Mouse (Mus musculus) heart, adult 18-20 months (tissue): Measurements from ENCODE around the gene Fktn. TPM values are rescaled to one million over a fixed set of nuclear protein-coding genes. Genes with fewer than 3 reads are reported as not detected.
"Not testable (repeated sequence)": the region's sequence is repeated elsewhere in the genome, so short reads cannot be mapped to it uniquely, and the experiment has no call there.

ENCODE experiments used
- DNase-seq, 2 experiments: peaks; one replicate each; pipeline ENCODE4 v3.0.0; 2021 to 2022; ENCODE audit warnings: mixed read lengths in 1 of 2
- long read RNA-seq, 2 experiments: library from polyadenylated mRNA; stranded (forward); transcript quantifications; one replicate each; pipeline ENCODE4 v2.0.0; 2021
- total RNA-seq, 2 experiments: library from RNA; stranded (reverse); gene quantifications; 2 replicates each; pipeline ENCODE4 v1.2.3; 2021

Fktn gene
- total RNA-seq: 10 to 100 TPM; 20.1 to 22.1 TPM
- long read RNA-seq, experiment 1, full-length matches to known transcripts: 4 of 10 reads
- long read RNA-seq, experiment 1, partial matches to known transcripts: 1 of 10 reads
- long read RNA-seq, experiment 1, other reads (novel, unspliced or antisense): 5 of 10 reads
- long read RNA-seq, experiment 2, full-length matches to known transcripts: 1 of 2 reads
- long read RNA-seq, experiment 2, partial matches to known transcripts: 0 of 2 reads
- long read RNA-seq, experiment 2, other reads (novel, unspliced or antisense): 1 of 2 reads

GRCm38 (mm10) chr4:53713704-53714050, at the start of gene Fktn:
Fktn (plus strand) TSS chr4:53713998.
- no peak for DNase-seq

GRCm38 (mm10) chr4:53682092-53682491, 31.7 kb upstream of the Fktn start:
- DNase-seq: no peak

- DNase-seq: no peak
Observed at GRCm38 (mm10) chr4:53688965-53689364, 24.8 kb upstream of the Fktn start.

GRCm38 (mm10) chr4:53691418-53691817, 22.4 kb upstream of the Fktn start:
- no peak for DNase-seq

- DNase-seq: not testable (repeated sequence)
Observed at GRCm38 (mm10) chr4:53709166-53709565, 4.6 kb upstream of the Fktn start.

- DNase-seq: no peak
Observed at GRCm38 (mm10) chr4:53710021-53710420, 3.8 kb upstream of the Fktn start.

- no peak for DNase-seq
Observed at GRCm38 (mm10) chr4:53710555-53711328, 3.1 kb upstream of the Fktn start.

- peak; percentile 91 to 93 for DNase-seq
Observed at GRCm38 (mm10) chr4:53714051-53714814, 435 bp downstream of the Fktn start.

GRCm38 (mm10) chr4:53715977-53716376, 2.2 kb downstream of the Fktn start:
- DNase-seq: no peak

- DNase-seq: no peak
Observed at GRCm38 (mm10) chr4:53717546-53717945, 3.7 kb downstream of the Fktn start.

GRCm38 (mm10) chr4:53718261-53718660, 4.5 kb downstream of the Fktn start:
- DNase-seq: peak; percentile 15 to 31

- no peak for DNase-seq
Observed at GRCm38 (mm10) chr4:53722506-53722905, 8.7 kb downstream of the Fktn start.

GRCm38 (mm10) chr4:53726100-53726499, 12.3 kb downstream of the Fktn start:
- DNase-seq: not testable (repeated sequence)

- DNase-seq: no peak
Observed at GRCm38 (mm10) chr4:53728121-53728520, 14.3 kb downstream of the Fktn start.

- peak; percentile 42 to 71 for DNase-seq
Observed at GRCm38 (mm10) chr4:53738956-53739616, 25.3 kb downstream of the Fktn start.

GRCm38 (mm10) chr4:53749831-53750230, 36.0 kb downstream of the Fktn start:
- no peak for DNase-seq

GRCm38 (mm10) chr4:53750391-53751120, 36.8 kb downstream of the Fktn start:
- DNase-seq: peak; percentile 11 to 24

- DNase-seq: no peak
Observed at GRCm38 (mm10) chr4:53757030-53757429, 43.2 kb downstream of the Fktn start.

- DNase-seq: no peak
Observed at GRCm38 (mm10) chr4:53758764-53759163, 45.0 kb downstream of the Fktn start.

GRCm38 (mm10) chr4:53759678-53760077, 45.9 kb downstream of the Fktn start:
- no peak for DNase-seq

- DNase-seq: no peak
Observed at GRCm38 (mm10) chr4:53762501-53762900, 48.7 kb downstream of the Fktn start.
